Mouse (Mus musculus) heart, postnatal 36 days (tissue): ENCODE data around the gene Catspere2. TPM values are rescaled to one million over a fixed set of nuclear protein-coding genes. Genes with fewer than 3 reads are reported as not detected.
A peak's percentile ranks its signal among the peaks of the same experiment; 100 is the strongest.

ENCODE experiments used
- DNase-seq, 2 experiments: peaks; one replicate each; pipeline ENCODE4 v3.0.0; 2021 to 2022
- intact Hi-C: fragments of 180-260 bp; cut with DNase I; formaldehyde crosslinking; loops from one replicate; pipeline ENCODE4 v1.15.1; 2025
- total RNA-seq, 2 experiments: library from RNA; stranded (reverse); gene quantifications; 2 replicates each; pipeline ENCODE4 v1.2.3; 2021

Catspere2 gene
- total RNA-seq, 2 experiments from 2014 or later, result 0.11 TPM; not detected in 1

DNA sequence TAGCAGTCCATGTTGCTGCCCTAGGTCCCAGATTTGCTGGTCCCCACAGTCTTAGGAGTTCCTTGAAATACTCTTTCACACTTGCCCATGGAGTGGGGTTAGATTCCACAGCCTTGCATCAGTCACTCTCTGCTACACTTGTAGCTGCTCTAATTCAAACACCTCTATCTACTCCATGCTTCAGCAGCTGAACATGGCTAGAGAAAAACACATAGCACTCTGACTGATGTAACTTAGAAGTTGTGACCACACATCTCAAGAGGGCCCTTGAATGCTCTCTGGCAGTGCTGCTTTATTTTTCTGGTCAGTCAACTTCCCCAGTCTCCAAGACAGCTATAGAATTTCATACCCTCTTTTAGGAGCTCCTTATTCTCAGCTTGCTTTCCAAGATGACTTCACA, 226.7 kb downstream of the Catspere2 start:
- DNase-seq, result no peak
- intact Hi-C loops, result no loop called here

DNA sequence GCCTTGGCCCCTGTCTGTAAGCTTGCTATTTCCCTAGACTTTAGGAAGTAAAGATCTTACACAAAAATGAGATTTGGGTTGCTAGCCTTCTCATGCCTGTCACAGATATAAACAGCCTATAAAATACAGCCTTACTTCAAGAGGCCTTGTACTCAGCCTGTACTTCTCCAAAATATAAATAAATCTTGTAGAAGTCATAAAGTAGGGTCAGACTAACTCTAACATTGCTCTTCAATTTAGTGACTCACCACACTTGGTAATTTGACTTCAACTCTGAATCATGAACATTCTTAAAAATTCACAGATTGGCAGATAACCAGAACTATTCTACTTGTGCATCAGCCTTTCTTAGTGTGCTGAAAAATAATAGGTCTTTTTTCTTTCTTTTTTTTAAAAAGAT, 233.9 kb downstream of the Catspere2 start:
- intact Hi-C loops, result no loop called here
- no peak for DNase-seq

DNA sequence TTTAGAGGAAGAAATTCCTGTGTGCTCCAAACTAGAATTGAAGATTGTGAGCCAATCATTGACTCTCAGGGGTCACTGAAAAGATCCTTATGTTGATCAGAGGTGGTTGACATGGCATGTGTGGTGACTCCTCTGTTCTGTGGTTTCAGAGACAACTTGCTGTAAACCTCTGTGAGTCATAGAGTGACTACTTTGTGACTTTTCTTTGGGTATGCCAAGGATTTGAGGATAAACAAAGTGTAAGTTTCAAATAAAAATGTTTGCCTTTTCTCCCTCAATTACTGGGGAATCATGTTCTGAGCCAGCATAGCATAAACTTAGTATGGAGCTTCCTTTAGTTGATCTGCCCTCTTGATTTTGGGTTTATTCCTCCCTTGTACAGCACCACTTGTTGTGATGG, 235.1 kb downstream of the Catspere2 start:
- intact Hi-C loops, result no loop called here
- no peak for DNase-seq

DNA sequence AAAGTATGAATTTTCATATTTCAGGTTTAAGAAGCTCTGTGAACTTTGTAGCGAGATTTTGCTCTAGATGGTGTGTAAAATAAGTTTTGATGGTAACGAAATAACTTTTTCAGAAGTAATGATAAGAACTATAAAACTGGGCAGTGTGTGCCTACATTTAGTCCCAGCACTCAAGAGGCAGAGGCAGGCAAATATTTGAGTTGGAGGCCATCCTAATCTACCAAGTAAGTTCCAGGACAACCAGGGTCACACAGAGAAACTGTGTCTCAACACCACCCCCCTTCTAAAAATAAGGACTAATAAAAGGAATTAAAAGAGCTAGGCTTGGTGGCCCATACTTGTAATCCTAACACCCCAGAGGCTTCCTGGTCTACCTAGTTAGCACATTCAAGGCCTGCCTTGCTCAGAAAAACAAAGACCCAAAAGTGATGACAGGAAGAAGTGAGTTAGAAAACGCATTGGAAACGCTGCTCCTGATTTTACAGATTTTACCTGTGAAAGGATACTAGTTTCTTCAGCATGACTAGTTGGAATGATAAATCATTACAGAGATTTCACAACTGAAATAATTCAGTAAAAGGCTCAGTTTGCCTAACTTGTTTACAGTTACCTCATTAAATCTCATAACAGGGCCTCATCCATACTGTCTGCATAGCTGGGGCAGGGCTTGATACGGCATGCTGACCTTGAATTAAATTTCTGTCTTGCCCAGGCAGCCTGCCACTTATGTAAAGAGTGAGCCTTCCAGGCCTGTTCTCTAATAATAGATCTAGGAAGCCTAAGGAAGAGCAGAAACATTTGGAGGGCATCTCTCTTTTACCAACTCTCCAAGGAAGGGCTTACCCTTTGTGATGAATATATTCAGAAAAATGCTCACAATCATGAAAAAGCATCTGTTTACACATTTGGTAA, 236.2 kb downstream of the Catspere2 start:
- DNase-seq, result peak in 1 of 2 experiments; percentile 18
- intact Hi-C loops, result no loop called here

Other genes with a start within 250 kb of the Catspere2 start
- gene Adss, start 186.9 kb upstream of the Catspere2 start, total RNA-seq, result 1 to 10 TPM; 8.2 to 8.7 TPM
- 10 to 100 TPM; 16.0 to 17.0 TPM for gene Desi2, start 204.0 kb downstream of the Catspere2 start, total RNA-seq